Mouse (Mus musculus) liver, adult (tissue): Measurements from ENCODE around the gene Myo18a.

Source experiments
- GATA4 ChIP-seq: IDR thresholded peaks from 2 replicates; pipeline ENCODE4 v1.6.1; 2014; ENCODE audit warnings: mild to moderate bottlenecking, low read length; ENCODE audit not compliant: insufficient replicate concordance

Gene Myo18a

DNA sequence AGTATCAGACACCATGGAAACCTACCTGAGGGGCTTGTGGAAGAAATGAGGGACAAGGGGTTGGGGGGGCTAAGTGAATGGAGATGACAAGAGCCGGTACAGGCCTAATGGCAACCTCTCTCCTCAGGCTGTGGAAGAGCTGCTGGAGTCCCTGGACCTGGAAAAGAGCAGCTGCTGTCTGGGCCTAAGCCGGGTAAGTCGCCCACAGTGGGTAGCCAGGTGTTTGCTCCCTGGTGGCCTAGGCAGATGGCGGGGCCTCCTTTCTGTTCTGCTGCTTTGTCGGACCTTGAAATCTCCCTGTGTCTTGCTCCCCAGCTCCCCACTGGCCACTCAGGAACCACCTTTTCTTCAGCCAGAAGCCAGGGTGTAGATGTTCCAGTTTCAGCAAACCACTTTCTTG is 73.2 kb downstream of the Myo18a start:
- TF ChIP-seq GATA4: no peak

DNA sequence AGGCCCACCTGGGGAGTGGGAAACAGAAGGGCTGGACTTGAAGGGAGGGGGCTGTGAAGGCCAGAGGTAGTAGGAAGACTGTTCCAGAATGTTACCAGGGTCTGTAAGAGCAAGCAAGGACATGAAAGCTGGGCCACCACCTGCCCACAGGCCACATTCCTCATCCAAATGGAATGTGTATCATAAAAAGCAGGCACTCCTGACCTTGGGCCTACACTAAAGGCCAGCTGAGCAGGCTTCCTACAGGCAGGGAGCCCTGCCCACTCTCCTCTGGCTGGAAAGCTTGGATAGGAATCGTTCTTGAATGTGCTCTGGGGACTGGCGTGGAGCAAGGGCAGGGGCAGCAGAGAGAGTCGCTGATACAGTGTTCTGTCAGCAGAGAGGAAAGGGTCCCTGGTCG is 73.7 kb downstream of the Myo18a start:
- no peak for TF ChIP-seq GATA4

DNA sequence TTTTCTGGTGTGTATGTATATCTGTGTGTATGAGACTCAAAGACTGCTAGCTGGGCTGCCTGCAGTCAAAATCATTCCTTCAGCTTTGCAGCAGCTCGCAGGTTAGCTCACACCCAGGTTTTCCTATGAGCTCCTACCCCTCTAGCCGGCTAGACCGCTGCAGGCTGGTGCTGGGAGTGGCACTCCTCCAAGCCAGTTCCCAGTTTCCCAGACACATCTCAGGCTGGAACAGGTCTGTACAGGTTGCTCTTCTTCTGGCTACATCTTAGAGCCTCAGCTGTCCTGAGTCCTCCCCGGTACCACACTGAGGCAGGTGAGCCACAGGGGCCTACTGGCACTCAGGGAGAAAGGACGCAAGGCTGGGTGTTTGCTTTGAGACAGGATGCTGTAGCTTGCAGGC is 74.8 kb downstream of the Myo18a start:
- no peak for TF ChIP-seq GATA4

DNA sequence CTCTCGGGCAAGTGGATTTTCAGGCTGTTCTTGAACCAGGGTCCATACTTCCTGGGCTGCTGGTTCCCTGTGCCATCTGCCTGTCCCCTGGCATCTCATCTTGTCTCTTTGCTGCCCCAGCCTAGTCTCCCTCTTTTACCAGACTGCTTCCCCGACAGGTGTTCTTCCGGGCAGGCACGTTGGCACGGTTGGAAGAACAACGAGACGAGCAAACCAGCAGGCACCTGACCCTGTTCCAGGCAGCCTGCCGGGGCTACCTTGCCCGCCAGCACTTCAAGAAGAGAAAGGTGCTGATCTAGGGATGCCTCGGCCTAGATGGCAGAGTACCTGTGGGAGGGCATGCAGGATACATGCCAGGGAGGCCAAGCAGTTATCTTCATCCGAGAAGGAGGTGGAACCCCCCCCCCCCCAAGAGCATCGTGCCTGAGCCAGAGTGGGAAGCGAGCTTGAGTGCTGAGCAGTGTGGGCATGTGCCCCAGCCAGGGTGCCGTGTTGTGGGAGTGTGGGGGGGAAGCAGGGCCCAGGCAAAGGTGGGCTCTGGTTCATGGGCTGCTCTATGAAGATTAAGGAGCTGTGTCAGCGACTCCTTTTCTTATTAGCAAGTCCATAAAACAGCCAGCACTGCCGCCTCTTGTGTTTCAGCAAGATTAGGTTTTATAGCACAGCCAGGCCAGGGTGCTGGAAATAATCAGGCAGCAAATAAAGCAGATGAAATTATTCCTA is 77.6 kb downstream of the Myo18a start:
- no peak for TF ChIP-seq GATA4

DNA sequence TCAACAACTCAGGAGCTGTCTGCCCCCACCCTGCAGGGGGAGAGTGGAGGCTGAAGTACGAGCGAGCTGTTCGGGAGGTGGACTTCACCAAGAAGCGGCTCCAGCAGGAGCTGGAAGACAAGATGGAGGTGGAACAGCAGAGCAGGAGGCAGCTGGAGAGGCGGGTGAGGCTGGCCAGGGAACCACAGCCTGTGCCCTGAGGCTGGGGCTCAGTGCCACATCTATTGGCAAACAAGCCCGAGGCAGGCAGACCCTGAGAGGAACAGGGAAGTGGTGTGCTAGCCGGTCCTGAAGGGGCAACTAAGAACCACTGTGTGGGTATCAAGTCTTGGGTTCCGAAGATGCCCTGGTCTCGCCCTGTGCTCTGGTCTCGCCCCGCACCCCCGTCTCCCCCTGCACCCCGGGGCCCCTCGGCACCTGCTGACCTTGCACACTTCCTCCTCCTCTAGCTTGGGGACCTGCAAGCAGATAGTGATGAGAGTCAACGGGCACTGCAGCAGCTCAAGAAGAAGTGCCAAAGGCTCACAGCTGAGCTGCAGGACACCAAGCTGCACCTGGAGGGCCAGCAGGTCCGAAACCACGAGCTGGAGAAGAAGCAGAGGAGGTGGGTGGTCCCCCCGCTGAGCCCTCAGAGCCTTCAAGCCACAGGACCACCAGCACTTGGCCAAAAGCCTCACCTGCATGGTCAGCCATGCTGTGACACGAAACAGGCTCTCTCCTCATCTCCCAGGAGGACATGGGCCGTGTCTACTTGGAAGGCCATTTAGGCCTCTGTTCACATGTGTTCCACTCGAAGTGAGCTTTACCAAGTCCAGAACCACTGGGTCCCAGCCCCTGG is 80.2 kb downstream of the Myo18a start:
- TF ChIP-seq GATA4: no peak

DNA sequence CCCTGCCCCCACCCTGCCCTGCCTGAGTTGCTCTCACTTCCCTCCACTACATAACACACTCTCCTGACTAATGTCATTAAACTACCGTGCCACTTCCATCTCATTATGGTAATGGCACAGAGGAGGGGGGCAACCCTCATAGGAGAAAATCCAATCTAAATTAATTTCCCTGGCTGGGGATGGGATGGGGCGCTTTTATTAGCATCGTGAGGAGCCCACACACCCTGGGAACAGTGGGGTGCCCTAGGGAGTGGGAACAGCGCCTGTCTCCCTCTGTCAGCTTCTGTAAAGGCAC is 80.8 kb downstream of the Myo18a start:
- TF ChIP-seq GATA4: no peak

DNA sequence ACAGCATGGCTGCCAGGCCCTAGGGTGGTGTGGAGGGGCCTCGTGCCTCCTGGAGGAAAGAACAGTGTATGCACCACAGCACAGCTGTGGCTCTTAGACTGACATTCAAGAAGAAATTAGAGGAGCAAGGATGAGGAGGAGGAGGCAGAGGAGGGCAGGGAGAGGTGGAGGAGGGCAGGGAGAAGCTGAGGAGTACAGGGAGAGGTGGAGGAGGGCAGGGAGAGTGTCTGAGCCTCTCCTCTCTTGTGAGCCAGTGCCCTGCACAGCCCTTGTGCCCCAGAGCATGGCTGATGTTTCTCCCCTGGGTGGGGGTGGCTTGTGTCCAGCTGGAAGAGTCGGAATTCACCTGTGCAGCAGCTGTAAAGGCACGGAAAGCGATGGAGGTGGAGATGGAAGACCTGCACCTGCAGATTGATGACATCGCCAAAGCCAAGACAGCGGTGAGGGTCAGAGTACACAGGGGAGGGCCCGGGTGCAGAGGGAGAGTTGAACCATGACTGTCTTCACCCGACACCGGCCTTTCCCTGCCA is 84.6 kb downstream of the Myo18a start:
- TF ChIP-seq GATA4: no peak

DNA sequence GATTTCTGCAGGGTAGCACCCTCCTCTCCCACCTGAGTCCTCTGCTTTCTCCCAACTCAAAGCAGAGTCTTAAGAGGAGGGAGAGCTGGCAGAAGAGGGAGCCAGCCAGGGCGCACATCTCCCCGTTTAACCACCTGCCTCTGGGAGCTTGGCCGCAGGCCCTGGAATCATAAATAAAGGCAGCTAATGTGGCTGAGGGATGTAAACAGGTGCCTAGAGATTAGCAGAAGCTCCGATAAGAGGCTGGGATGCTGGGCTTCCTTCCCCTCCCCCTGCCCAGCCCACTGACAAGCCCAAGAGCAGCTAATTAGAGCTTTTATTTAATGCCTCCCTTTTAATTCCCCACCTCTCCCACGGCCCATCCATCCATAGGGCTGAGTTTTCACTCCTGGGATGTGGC is 85.1 kb downstream of the Myo18a start:
- no peak for TF ChIP-seq GATA4

DNA sequence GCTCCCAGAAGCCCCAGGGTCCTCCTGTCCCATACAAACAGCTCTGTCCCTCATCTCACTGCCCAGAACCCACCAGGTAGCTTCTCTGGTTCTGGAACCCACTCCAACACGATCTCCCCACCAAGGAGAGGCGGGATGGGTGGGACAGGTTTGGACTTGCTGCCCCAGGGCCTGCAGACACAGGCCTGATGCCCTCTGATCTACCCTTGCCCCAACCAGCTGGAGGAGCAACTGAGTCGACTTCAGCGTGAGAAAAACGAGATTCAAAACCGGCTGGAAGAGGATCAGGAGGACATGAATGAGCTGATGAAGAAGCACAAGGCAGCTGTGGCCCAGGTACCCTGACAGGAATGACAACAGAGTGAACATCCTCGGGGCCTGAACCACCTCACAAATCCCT is 86.1 kb downstream of the Myo18a start:
- TF ChIP-seq GATA4: no peak

DNA sequence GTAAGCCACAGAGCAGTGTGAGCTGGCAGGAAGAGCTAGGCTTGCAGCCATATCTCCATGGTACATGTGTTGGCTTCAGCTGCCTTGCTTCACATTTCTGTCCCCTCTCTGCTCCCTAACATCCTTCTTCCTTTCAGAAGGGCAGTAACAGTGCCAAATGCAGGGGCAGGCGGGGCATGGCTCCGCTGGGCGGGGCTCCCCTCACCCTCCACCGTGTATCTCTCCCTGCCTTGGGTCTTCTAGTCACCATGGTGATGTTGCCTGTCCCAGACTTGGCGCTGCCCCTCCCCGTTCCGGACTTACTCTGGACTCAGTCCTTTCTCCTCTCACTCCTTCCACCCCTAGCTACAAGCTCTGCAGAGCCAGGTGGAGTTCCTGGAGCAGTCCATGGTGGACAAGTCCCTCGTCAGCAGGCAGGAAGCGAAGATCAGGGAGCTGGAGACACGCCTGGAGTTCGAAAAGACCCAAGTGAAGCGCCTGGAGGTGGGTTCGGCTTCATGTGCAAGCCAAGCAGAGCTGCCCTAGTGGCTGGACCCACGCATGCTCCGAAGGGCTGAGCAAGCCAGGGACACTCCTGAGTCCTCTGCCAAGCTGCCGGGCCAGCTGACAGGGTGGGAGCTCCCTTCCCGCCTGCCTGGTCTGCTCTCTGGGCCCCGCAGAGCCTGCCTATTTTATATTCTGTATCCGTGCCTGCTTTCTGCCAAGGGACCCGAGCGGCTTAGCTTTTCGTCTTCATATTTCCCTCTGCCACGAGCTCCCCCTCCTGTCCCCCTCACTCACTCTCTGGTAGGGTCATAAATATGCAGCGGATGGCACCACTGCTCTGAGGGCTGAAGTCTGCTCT is 87.6 kb downstream of the Myo18a start:
- TF ChIP-seq GATA4: no peak

DNA sequence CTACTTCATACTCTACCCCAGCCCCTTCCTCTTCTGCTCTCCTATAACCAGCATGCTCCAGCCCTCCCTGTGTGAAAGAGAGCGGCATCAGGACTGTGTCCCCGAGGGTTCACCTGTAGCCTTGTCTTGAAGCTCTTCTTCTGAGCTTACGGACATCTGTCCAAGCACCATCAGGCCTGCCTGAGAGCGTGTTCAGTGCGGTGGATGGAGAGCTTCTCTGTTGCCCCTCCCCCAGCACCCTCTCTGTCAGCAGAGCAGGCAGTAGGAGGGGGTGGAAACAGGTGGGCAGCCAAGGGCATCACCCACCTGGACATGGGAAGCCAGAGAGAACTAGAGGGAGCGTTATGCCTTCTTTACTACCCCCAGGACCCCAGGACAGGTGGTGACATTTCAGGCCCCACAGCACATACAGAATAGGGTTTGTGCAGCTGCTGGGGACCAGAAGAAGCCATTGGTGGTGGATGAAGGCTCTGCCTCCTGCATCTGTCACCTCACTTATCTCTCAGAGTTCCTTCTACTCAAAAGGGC is 88.5 kb downstream of the Myo18a start:
- TF ChIP-seq GATA4: no peak

DNA sequence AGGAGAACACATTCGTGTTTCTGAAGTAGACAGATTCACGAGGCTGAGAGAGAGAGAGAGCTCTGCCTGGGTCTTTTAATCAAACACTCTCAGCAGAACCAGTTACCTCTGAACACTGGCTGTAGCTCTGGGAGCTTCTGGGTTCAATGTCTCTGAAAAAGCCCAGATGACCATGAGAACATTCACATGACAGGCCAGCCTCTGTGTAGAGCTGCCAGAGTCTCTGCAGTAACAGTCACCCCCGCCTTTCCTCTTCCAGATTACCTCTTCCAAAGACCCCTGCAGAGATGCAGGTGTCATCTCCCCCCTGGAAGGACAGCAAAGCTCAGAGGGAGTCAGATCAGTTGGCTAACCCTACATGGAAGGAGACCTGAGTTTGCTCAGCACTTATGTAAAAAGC is 89.1 kb downstream of the Myo18a start:
- TF ChIP-seq GATA4: no peak

DNA sequence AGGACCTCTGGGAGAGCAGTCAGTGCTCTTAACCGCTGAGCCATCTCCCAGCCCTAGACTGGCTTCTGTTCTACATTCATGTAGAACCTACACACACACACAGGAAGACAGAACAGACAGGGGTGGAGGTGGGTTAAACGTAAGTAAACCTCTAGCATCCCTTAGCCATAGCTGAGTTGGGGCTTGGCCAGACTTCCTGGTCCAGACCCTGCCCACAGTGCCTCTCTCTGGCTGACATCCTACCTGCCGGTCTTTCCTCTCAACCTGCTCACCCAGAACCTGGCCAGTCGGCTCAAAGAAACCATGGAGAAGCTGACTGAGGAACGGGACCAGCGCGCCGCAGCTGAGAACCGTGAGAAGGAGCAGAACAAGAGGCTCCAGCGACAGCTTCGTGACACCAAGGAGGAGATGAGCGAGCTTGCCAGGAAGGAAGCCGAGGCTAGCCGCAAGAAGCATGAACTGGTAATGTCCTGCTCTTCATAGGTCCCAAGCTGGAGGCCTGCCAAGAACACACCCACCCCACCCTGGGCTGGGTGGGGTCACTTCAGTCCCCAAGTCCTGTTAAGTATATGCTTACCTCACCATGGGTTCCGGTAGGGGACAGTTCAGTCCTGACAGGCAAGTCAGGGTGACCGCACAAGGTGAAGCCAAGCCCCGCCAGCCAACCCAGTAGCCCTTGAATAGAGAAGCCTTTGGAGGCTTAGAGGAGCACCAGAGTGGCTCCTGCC is 90.1 kb downstream of the Myo18a start:
- no peak for TF ChIP-seq GATA4

DNA sequence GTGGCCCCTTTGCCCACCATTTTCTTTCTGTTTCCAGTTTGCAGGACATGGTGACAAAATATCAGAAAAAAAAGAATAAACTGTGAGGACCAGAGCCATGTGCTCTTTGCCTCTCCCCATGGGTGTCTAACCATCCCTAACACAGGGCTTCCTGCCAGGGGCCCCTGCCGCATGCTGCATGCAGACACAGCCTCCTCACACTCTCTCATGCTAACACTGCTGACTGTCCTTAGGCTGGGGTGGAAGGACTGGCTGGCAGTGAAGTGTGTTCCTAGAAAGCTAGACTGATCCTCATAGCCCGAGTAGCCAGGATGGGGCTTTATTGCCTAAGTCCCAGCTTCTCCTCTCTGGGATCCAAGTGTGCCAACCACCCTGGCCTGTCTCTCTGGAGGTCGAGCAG is 91.6 kb downstream of the Myo18a start:
- TF ChIP-seq GATA4: no peak

DNA sequence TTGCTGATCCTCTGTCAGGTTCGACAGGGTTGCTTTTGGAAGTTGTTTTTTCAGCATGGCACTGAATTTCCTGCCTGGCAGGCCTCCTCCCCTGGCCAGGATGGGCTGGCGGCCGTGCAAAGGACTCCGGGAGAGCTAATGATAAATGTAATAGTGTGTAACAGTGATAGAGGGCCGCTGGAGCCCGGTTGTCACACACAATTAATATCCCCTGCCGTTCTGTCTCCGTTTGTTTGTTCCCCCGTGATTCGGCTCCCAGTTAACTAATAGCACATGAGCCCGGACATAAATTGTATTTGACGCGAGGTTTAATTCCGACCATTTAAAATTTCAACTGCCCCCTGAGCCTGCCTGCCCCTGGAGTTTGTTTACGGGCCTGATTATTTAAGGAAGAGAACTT is 92.3 kb downstream of the Myo18a start:
- no peak for TF ChIP-seq GATA4
